Mouse (Mus musculus): ENCODE data around the gene Zfand6. TPM values are rescaled to one million over a fixed set of nuclear protein-coding genes. Genes with fewer than 3 reads are reported as not detected.

Zfand6 gene
- polyA plus RNA-seq, 1 experiment = 195 TPM

DNA sequence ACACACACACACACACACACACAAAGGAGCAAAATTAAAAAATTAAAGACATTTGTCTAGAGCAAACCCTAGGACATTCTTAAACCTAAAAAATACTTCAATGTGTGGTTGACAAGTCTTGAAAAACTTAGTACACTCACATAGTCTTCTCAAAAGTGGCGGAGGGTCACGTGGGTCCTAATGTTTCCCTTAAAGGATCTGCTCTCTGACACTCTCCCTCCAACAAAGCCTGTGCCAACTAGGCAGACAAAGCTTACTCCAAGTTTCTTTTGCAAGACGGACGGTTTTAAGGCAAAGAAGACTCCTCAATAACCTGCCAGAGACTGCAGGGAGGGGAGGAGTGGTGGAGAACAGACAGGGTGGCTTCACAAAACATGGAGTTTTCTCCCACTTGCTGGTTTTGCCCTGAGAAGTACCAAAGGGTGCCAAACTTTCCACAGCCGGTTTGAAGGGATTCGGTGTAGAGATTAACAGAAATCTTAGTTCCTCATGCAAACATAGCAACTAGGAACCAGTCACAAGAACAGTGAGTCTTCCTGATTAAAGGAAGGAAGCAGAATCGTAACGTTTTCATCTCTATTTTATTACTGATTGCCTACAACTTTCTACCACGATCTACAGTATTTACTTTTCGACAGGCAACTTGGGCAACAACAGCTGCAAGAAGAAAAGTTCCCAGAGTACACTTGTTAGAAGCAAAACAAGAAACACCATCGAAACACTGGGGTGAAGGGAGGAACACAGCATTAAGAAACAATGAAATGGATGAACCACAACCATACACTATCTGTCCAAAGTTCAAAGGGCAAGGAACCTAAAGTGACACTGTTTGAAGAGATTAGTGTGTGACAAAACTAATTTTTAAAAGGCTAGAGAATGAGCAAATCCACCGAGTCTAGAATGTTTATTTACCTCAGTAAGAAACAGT, 1.8 kb downstream of the Zfand6 start:
- H3K4me3 ChIP-seq (ENCODE audit: insufficient read depth, low read length) = peak overlapping the region; percentile 74
- H3K4me1 ChIP-seq (ENCODE audit: control insufficient read depth, insufficient read depth, low read length) = peaks cover 20% of the 10 kb centered on the region
- peak overlapping the region; percentile 98 for H3K27ac ChIP-seq (ENCODE audit: insufficient read depth, low read depth, low read length)
- TF ChIP-seq CTCF (IDR thresholded peaks at IDR 0.05; ENCODE audit: low read depth, low read length) (no peak), POLR2A (IDR thresholded peaks at IDR 0.05; ENCODE audit: borderline replicate concordance, low read depth, low read length) (no peak)

DNA sequence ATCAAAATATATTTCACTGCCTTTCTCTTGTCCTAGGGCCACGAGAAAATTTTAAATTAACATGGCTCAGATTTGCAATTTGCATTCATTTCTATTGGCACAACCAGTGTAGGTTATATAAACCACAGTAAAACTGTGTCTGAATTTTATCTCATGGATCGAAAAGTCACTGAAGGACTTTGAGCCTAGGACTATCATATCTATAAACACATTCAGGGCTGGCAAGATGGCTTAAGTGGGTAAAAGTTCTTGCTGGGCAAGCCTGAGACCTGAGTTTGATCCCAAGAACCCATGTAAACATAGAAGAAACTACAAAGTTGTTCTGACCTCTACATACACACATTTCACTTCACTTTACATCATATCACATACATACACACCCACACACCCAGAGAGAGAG, 3.4 kb downstream of the Zfand6 start:
- peaks cover 25% of the 10 kb centered on the region for H3K4me1 ChIP-seq (ENCODE audit: control insufficient read depth, insufficient read depth, low read length)
- no peak overlapping the region for H3K4me3 ChIP-seq (ENCODE audit: insufficient read depth, low read length)
- TF ChIP-seq POLR2A (IDR thresholded peaks at IDR 0.05; ENCODE audit: borderline replicate concordance, low read depth, low read length) (no peak), CTCF (IDR thresholded peaks at IDR 0.05; ENCODE audit: low read depth, low read length) (no peak)
- no peak overlapping the region for H3K27ac ChIP-seq (ENCODE audit: insufficient read depth, low read depth, low read length)

DNA sequence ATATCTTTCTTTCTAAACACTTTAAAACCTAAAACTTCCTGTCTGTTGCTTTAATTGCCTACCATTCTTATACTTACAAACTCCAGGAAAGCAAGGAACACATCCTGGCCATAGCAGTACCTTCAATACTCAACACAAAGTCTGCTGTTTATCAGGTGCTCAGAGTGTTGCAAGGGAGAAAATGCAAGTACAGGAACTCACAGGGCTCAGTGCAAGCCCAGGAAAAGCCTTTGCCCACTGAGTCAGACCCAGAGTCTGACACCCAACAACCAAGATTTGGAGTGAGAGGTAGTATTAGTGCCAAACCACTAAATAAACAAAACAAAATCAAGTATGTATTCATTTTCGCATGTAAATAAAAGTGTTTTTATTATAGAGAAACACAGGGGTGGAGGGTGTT, 5.1 kb downstream of the Zfand6 start:
- TF ChIP-seq POLR2A (IDR thresholded peaks at IDR 0.05; ENCODE audit: borderline replicate concordance, low read depth, low read length) (no peak), CTCF (IDR thresholded peaks at IDR 0.05; ENCODE audit: low read depth, low read length) (no peak)
- Histone ChIP-seq H3K27ac (ENCODE audit: insufficient read depth, low read depth, low read length) (no peak overlapping the region), H3K4me3 (ENCODE audit: insufficient read depth, low read length) (no peak overlapping the region), H3K4me1 (ENCODE audit: control insufficient read depth, insufficient read depth, low read length) (peaks cover 29% of the 10 kb centered on the region)

DNA sequence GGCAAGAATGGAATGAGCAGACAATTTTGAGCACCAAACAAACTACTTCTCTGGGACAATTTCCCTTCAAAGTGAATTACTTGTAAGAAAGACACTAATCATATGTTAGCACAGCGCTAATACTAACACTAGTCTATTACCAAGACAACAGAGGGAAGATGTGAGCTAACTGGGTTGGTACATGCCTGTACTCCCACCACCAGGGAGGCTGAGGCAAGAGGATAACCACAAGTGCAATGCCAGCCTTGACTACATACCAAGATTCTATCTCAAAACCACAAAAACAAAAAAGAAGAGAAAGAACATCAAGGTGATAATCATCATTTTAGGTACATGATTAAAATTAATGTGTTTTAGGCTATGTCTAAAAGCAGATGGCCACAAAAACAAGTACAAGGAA, 8.2 kb downstream of the Zfand6 start:
- Histone ChIP-seq H3K4me1 (ENCODE audit: control insufficient read depth, insufficient read depth, low read length) (peaks cover 30% of the 10 kb centered on the region), H3K4me3 (ENCODE audit: insufficient read depth, low read length) (no peak overlapping the region), H3K27ac (ENCODE audit: insufficient read depth, low read depth, low read length) (no peak overlapping the region)
- TF ChIP-seq CTCF (IDR thresholded peaks at IDR 0.05; ENCODE audit: low read depth, low read length) (no peak), POLR2A (IDR thresholded peaks at IDR 0.05; ENCODE audit: borderline replicate concordance, low read depth, low read length) (no peak)

DNA sequence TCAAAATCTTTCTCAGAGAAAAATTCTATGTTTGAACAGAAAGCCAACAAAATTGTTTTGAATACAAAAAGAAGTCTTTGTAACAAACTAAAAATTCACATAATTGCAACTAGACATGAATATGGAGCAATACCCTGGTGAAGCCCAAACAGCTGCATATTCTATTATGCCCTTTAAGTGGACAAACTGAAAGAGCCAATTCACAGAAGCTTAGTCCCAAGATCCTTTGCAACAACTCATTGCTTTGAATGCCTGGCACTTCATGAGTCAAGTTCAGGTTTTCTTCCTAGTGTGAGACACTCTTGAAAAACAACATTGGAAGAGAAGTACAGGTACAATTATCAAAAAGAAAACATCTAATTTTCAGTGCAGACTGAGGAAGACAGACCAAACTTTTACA, 8.8 kb downstream of the Zfand6 start:
- Histone ChIP-seq H3K4me3 (ENCODE audit: insufficient read depth, low read length) (no peak overlapping the region), H3K27ac (ENCODE audit: insufficient read depth, low read depth, low read length) (no peak overlapping the region), H3K4me1 (ENCODE audit: control insufficient read depth, insufficient read depth, low read length) (peaks cover 30% of the 10 kb centered on the region)
- TF ChIP-seq POLR2A (IDR thresholded peaks at IDR 0.05; ENCODE audit: borderline replicate concordance, low read depth, low read length) (no peak), CTCF (IDR thresholded peaks at IDR 0.05; ENCODE audit: low read depth, low read length) (no peak)

DNA sequence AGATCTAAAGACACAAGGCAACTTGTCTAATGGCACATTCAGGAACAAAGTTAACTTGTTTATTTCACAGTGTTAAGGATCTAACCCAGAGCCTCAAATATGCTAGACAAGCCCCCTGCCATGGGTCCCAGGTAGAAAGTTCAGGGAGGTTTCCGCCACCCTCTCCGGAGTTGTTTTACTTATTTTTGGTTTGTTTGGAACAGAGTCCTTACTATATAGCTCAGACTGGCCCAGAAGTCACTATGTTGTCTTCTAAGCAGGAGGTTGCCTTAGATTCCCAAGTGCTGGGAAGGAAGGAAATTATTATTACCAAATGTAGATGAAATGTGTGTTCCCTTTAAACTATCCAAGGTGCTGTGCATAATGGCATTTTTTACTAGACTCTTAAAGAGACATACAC, 9.7 kb downstream of the Zfand6 start:
- Histone ChIP-seq H3K27ac (ENCODE audit: insufficient read depth, low read depth, low read length) (peak overlapping the region; percentile 66), H3K4me3 (ENCODE audit: insufficient read depth, low read length) (peak overlapping the region; percentile 39; the same call in 1 of the 2 replicates), H3K4me1 (ENCODE audit: control insufficient read depth, insufficient read depth, low read length) (peaks cover 26% of the 10 kb centered on the region)
- no peak for TF ChIP-seq CTCF (IDR thresholded peaks at IDR 0.05; ENCODE audit: low read depth, low read length)
- TF ChIP-seq POLR2A (IDR thresholded peaks at IDR 0.05; ENCODE audit: borderline replicate concordance, low read depth, low read length) = no peak

DNA sequence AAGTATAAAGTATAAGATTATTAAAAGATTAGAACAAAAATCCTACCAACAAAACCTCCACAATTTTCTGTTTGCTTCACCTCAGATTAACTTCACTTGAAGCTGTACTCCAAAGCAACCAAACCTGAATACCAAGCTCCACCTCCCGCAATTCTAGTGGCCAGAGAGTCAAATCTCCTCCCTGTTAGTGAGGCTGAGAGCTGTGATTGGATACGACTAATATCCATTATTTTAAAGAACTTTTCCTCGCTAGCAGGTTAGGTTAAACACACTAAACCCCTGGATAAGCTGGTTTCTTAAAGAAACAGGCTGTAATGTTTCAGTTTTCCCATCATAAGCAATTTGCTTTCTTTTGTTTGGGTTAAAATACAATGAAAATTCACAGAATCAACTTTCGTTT, 10.5 kb downstream of the Zfand6 start:
- Histone ChIP-seq H3K27ac (ENCODE audit: insufficient read depth, low read depth, low read length) (no peak overlapping the region), H3K4me3 (ENCODE audit: insufficient read depth, low read length) (no peak overlapping the region; the same call in 1 of the 2 replicates), H3K4me1 (ENCODE audit: control insufficient read depth, insufficient read depth, low read length) (peaks cover 19% of the 10 kb centered on the region)

DNA sequence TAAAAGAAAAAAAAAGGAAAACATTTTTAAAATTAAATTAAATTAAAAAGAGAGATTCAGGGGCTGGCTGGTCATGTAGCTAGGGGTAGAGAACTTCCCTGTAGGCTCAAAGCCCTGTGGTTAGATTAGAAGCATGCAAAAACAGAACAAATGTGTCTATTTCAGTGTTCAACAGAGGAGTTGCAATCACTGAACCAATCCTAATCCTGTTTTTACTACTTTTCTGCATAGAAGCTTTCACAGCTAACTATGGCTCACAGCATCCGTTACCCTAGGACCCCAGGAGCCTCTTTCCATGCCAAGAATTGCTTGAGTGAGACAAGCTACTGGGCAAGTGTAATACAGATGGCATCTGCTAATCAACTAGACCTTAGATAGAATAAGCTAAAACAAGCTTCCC, 16.7 kb downstream of the Zfand6 start:
- 0 out of 2 replicates have a peak overlapping the region, but pooled peaks have one; percentile 9 for H3K27ac ChIP-seq (ENCODE audit: insufficient read depth, low read depth, low read length)
- no peak overlapping the region for H3K4me3 ChIP-seq (ENCODE audit: insufficient read depth, low read length)
- peaks cover 25% of the 10 kb centered on the region for H3K4me1 ChIP-seq (ENCODE audit: control insufficient read depth, insufficient read depth, low read length)
- TF ChIP-seq CTCF (IDR thresholded peaks at IDR 0.05; ENCODE audit: low read depth, low read length) = no peak
- no peak for TF ChIP-seq POLR2A (IDR thresholded peaks at IDR 0.05; ENCODE audit: borderline replicate concordance, low read depth, low read length)

More for the DNA sequence above, 10.5 kb downstream of the Zfand6 start:
- TF ChIP-seq POLR2A (IDR thresholded peaks at IDR 0.05; ENCODE audit: borderline replicate concordance, low read depth, low read length) = no peak
- TF ChIP-seq CTCF (IDR thresholded peaks at IDR 0.05; ENCODE audit: low read depth, low read length) = no peak

DNA sequence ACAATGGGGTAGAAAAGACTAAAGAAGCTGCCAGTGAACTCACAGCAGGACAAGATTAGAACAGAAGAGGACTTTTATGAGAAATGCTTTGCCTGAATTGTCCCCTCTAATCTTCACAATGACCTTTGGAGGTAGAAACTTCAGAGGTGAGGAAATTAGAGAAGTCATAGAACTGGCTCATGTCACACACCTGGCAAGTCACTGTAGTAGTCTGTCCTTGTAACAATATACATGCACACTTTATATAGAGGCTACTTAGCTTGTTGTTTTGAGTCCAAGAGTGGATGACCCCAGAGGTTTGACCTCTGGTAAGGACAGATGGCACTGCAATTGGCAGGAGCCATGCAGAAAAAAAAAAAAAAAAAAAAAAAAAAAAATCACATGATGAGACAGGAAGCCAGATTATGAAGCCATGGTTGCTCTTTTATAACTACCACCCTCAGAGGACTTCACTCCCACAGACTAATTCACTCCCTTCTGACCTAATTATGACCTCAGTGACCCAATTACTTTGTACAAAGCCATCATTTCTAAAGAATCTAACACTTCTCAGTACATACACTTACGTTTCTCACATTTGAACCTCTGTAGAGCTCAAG, 20.1 kb downstream of the Zfand6 start:
- Histone ChIP-seq H3K4me1 (ENCODE audit: control insufficient read depth, insufficient read depth, low read length) (peaks cover 26% of the 10 kb centered on the region), H3K27ac (ENCODE audit: insufficient read depth, low read depth, low read length) (no peak overlapping the region), H3K4me3 (ENCODE audit: insufficient read depth, low read length) (no peak overlapping the region)
- TF ChIP-seq POLR2A (IDR thresholded peaks at IDR 0.05; ENCODE audit: borderline replicate concordance, low read depth, low read length) (no peak), CTCF (IDR thresholded peaks at IDR 0.05; ENCODE audit: low read depth, low read length) (no peak)

DNA sequence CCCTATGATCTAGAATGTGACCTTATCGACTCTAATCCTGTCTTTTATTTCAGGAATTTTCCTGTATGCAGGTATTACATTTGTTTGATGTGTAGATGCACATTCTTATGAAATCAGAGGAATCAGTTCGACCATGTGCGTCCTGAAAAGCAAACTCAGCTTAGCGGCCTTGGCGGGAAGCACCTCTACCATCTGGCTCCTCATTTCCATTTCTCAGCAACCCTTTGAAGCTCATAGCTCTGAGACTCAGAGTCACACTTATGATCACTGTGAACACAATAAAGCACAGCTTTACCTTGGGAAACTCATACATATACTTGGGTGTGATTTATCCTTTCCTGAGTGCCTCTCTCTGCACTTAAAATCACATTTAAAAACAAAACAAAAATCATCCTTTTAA, 21.8 kb downstream of the Zfand6 start:
- no peak for TF ChIP-seq POLR2A (IDR thresholded peaks at IDR 0.05; ENCODE audit: borderline replicate concordance, low read depth, low read length)
- no peak for TF ChIP-seq CTCF (IDR thresholded peaks at IDR 0.05; ENCODE audit: low read depth, low read length)
- H3K4me1 ChIP-seq (ENCODE audit: control insufficient read depth, insufficient read depth, low read length) = peaks cover 26% of the 10 kb centered on the region
- H3K4me3 ChIP-seq (ENCODE audit: insufficient read depth, low read length) = no peak overlapping the region
- H3K27ac ChIP-seq (ENCODE audit: insufficient read depth, low read depth, low read length) = no peak overlapping the region

Data from bone marrow macrophage, adult 2 months (primary cell).